Mouse (Mus musculus): ENCODE measurements around the gene Gm5741.
"Not testable (repeated sequence)": the region's sequence is repeated elsewhere in the genome, so short reads cannot be mapped to it uniquely, and the experiment has no call there.

Gm5741 gene

DNA sequence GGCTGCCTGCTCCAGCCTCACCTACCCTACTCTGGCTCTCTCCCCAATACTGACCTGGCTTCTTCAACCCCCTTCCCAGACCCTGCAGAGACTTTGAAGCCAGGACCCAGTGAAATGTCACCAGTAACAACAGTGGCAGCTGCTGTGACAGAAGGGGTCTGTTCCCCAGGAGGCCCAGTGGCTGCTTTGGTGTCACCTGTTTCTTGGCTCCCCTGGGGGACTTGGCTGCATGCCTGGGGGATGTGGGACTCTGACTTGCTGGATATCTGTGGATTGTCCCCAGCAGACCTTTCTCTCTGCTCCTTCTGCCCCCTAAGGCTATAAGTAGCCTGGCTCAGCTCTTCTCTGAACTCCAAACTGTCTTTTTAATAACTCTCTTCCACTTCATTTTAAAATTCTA is at the start of gene Gm5741:
Gene Gm5741 (minus strand): TSS at position 1 of the 400 bp plus-strand sequence.
- no peak for DNase-seq

DNA sequence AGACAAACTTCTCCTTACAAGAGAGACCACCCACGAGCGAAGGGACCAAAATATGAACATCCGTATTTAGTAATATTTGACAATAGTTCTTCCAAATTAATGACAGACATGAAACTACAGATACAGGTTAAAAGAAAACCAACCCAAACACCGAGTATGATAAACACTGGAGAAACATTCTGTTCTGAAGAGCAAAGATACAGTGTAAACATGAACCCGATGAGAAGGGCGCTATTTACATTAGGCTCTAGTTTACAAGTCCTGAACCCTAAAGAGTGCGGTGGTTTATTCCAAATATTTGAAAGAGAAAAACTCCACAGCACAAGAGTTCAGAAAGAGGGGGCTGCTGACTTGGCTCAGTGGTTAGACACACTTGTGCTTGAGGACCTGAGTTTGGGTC is 49.2 kb upstream of the Gm5741 start:
- DNase-seq = no peak

DNA sequence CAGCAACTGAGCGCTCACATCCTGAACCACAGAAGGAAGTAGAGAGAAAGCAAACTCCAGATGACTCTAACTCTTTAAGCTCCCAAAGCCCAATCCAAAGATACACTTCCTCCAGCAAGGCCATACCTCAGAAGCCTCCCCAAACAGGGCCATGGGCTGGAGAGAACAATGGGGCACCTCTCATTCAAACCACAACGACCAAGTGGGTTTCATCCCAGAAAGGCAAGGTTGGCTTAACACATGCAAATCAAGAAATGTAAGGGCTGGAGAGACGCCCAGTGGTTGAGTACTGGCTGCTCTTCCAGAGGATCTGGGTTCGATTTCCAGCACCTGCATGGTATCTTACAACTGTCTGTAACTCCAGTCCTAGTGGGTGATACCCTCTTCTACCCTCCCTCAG is 47.7 kb upstream of the Gm5741 start:
- no peak for DNase-seq

DNA sequence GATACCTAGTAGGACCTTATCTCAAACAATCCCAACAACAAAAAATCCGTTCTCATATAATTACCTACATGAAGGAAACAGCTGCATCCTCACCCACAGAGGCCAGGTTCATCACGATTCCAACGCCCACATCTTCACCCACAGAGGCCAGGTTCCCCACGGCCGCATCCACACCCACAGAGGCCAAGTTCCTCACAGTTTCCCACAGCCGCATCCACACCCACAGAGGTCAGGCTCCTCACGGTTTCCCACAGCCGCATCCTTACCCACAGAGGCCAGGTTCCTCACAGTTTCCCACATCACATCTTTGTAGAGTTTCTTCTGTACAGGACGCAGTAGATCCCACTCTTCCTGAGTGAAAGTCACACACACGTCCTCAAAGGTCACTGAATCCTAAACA is 45.5 kb upstream of the Gm5741 start:
- DNase-seq = no peak

DNA sequence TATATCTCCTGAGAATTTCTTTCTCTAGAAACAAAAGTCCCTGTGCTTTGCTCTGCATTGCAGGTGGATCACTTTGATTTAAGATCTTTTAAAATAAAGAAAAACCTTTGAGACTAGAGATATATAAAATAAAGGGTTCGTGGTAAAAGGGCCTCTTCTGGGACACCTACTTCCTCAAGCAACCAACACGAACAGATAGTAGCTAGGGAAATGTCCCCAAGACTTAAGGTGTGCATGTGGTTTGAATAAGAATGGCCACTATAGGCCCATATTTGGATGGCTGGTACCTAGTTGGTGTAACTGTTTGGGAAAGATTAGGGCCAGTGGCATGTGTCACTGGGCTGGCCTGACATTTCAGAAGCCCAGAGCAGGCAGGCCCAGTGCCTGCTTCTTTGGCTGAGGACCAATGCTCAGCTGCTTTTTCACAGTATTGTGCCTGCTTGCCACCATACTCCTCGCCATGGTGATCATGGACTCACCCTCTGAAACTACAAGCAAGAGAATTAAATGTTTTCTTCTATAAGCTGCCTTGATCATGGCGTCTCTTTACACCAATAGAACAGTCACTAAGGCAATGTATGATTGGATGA is 32.4 kb upstream of the Gm5741 start:
- DNase-seq = no peak

DNA sequence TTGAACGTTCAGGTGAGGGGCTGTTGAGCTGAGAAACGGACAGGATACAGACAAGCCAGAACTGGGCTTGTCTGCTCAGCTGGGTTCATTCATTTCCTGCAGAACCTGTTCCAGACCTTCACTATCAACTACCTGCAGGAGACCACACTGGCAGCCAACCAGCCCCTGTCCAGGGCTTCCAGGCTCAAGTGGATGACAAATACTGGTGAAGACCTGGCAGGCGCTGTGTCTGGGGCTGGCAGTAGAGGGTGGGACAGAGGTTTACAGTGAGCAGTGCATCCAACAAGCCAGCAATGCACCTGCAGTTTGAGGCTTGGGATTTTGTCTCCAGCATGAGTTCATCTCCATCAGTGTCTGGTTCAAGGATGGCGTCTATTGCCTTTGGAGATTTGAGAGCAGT is 29.1 kb upstream of the Gm5741 start:
- no peak for DNase-seq

DNA sequence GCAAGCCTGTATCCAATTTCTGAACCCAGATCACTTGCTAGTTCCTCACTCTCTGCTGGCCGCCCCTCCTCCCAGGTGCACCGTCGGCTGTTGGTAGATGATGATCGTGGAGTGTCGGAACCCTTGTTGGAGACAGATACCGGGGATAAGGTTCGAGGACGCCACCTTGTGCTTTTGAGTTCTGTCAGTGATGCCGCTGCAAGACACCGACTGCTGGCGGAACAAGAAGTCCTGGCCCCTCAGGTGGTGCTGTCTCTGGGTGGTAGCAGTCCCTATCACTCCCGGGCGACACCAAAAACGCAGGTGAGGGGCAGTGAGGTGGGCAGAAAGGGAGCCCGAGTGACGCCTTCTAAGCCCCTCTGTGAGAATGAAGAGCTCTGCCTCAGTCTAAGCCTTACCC is 28.4 kb upstream of the Gm5741 start:
- DNase-seq = no peak

DNA sequence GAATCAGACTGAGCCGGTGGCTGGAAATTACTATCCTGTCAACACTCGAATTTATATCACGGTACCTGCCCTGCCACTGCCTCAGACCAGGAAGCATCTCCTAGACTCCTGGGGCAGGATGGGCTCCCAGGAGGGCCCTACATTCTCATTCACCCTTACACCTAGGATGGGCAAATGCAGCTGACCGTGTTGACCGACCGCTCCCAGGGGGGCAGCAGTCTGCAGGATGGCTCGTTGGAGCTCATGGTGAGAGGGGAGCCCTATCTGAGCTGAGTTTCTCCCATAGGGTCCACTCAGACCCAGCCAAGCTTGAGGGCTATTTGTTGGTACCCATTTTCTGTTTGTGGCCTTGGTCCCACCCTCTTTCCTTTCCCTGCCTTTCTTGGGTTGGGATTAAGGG is 27.8 kb upstream of the Gm5741 start:
- no peak for DNase-seq

DNA sequence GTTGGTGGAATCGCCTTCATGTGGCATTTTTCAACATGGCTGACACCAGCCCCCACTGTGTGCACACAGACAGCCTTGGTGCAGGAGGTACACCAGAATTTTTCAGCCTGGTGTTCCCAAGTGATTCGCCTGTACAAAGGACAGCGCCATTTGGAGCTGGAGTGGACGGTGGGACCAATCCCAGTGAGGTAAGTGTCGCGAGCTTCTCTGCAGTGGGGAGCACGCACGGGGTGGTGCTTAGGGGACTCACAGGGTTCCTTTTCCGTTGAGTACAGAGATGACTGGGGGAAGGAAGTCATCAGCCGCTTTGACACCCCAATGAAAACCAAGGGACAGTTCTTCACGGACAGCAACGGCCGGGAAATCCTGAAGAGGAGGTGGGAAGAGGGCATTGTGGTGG is 27.3 kb upstream of the Gm5741 start:
- DNase-seq = no peak

DNA sequence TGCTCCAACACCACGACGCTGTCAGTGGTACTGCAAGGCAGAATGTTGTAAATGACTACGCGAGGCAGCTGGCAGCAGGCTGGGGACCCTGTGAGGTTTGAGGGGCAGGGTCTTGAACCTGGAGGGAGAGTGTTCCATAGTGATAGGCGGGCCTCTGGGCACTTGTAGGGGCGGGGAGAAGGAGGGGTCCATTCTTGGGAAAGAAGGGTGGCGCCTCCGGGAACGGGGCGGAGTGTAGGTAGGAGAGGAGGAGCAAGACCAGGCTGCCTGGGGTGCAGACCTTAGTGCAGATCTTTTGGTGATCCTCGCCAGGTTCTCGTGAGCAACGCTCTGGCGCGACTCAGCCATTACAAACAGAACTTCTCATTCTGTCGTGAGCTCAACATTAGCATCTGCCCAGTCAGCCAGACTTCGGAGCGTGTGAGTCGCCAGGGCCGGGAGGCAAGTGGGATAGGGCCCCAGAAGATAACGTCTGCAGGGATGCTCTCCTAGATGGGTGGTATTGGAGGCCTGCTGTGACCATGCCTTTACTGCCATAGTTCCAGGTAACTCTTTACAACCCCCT is 23.8 kb upstream of the Gm5741 start:
- no peak for DNase-seq

DNA sequence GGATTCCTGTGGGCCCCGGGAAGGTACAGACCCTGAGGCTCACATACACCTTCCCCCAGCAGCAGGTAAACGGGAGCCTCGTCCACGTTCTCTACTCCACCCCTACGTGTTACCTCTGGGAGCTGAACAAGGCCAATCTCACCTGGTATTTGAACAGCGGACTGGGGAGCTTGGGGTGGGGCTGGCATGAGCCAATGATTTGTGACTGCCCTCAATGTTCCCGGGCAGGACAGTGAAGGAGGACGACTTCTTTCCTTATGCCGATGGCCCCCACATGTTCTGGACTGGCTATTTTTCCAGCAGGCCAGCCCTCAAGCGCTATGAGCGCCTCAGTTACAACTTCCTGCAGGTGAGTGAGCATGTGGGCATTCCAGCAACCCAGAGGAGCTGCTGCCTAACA is 23.1 kb upstream of the Gm5741 start:
- DNase-seq = no peak

DNA sequence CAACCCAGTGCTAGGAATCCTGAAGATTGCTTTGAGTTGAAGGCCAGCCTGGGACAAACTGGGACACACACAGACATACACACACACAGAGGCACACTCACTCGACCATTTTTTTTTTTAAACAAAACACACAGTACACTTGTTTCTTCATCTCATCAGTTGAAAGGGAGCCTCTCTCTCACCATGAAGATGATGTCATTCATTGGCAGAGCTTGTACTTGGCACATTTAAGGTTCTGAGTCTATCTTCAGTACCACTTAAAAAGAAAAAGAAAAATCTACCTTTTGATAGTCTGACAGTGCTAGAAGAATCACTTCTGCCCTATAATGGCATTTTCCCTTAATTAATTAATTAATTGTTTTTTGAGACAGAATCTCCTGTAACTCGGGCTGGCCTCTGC is 21.0 kb upstream of the Gm5741 start:
- DNase-seq = no peak

DNA sequence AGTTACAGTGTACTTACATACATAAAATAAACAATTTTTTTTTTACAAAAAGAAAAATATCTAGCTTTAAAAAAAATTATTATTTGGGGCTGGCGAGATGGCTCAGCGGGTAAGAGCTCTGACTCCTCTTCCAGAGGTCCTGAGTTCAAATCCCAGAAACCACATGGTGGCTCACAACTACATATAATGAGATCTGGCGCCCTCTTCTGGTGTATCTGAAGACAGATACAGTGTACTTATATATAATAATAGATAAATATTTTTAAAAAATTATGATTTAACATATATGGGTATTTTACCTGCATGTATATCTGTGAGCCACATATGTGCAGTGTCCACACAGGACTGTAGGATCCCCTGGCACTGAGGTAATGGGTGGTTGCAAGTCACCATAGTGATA is 18.5 kb upstream of the Gm5741 start:
- no peak for DNase-seq

DNA sequence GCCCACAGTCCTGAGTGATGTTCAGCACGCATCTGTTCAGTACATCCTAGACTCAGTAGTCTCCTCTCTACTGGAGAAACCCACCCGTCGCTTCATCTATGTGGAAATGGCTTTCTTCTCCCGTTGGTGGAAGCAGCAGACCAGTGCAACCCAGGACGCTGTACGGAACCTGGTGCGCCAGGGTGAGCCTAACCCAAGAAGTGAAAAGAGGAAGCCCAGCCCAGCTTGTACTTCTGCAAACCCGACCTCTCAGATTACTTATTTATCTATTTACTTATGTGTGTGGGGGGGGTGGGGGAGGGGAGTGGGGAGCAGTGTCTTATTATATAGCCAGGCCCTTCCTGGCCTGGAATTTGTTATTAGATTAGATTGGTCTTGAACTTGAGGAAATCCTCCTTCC is 16.9 kb upstream of the Gm5741 start:
- DNase-seq = no peak

DNA sequence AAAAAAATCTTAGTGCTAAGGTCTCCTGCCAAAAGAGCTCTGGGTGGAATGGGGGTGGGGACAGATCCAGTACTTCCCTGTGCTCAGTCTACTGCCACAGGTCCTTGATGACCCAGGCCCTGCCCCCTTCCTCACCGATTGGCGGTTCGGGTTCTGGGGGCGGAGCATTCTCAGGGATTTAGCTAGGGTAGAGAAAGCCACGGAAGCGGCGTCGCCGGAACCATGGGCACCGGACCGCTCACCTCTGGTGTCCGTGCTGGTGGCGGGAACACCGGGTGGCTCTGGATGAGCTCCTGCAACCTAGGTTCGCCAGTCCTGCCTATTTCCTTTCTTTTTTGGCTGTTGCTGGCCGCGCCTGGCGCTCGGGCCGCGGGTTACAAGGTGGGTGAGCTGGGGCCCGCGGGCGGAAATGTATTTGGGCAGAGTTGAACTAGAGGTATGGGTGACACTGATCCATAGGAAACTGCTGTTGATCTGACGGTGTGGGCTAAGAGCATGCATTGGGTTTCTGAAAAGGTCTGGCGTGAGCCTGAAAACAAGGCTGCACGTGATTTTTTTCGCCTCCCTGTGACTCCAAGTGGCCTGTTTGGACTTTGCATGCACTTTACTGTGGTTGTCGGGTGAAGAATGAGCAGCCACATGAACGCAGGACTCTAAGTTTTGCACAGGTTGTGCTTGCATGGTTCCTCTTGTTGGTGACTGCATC is 15.5 kb upstream of the Gm5741 start, which contains the start of gene Man2b1:
Gene Man2b1 (plus strand): TSS at position 163 of the 706 bp plus-strand sequence.
- DNase-seq = peak; percentile 90

DNA sequence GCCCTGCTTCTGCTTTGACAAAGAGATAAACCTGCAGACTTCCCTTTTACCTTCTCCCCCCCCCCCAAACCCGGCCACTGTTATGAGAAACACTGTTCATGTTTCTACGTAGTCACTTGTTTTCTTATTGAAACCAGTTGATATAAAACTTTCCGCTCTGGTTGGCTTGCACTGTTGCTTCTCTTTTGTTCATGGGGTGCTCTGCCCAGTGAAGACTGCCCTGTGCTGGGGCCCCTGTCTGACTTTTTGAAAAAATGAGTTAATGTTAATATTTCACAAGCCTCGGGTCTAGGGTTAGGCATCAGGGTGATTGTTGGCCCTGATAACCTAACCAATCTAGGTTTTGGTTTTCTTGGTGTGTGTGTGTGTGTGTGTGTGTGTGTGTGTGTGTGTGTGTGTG is 14.4 kb upstream of the Gm5741 start:
- DNase-seq = not testable (repeated sequence)

DNA sequence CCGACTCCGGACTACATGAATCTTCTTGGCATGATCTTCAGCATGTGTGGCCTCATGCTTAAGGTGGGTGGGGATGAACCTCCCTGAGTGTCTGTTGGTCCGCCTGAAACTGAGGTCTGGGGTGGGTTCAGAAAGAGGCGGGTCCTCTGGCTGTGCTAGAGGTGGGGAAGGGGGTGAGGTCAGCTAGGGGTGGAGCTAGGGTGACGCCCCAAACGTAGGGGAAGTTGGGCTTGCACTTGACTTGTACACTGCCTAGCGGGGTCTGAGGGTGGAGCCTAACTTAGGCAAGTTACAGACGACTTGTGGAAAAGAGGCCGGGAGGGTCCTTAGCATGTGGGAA is 13.4 kb upstream of the Gm5741 start, which contains the start of gene Wdr83:
Gene Wdr83 (minus strand): TSS at position 91 of the 340 bp plus-strand sequence.
- DNase-seq = peak; percentile 63

DNA sequence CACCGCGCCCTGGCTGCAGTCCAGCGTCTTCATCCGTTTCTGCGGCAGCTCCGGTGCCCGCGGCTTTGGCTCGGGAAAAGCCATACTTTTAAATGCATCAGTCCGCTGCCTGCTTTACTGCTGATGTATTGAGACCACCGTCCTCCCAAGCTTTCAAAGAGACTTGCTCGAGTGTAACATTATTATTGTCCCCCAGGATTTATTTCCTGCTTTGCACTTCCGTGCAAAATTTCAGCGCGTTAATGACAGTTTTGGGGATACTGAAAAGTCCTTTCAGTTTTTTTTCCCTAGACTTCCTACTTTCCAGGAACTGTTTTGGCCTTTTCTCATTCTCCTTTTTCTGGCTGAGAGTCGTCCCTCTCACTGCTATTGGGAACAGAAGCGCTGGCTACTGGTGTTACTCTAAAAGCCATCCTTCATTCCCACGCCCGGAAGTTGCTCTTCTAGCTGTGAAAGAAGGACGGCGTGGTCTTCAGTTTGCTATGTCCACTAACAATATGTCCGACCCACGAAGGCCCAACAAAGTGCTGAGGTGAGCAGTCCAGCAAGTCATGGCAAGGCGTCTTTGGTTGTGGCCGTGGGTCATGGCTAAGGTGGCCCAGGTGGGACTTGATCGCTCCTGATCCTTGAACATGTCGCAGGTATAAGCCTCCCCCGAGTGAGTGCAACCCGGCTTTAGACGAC is 12.9 kb upstream of the Gm5741 start, which contains the start of gene Wdr83os:
Gene Wdr83os (plus strand): TSS at position 209 of the 684 bp plus-strand sequence.
- DNase-seq = peak; percentile 67

DNA sequence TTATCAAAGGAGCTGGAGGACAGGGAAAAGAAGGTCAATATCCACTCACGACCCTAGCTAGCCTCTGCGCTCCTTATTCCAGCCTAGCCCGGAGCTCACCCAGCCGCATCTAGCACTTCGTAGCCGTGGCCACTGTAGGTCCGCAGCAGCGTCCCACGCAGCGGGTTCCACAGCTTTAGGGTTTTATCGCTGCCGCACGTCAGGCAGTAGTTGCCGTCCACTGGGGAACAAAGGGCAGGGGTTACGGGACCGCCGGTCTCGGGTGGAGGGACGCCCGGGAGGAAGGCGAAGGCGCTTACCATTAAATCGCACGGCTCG is 12.4 kb upstream of the Gm5741 start:
- DNase-seq = no peak

DNA sequence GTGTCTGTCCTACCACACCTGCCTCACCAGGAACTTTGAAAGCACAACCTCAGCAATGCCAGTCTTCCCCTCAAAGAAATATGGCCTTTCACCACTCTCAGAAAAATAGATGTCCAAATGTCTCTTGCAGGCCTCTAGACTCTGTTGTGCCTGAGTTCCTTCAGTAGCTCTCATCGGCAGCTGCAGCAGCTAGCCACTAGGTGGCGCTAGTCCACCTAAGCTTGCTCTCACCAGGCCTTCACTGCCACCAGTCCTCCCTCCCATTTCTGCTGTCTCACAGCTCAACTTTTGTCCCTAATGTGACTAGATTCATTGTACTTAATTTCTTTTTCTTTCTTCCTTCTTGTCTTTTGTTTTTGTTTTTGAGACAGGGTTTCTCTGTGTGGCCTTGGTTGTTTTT is 9.2 kb upstream of the Gm5741 start:
- peak; percentile 79 for DNase-seq

DNA sequence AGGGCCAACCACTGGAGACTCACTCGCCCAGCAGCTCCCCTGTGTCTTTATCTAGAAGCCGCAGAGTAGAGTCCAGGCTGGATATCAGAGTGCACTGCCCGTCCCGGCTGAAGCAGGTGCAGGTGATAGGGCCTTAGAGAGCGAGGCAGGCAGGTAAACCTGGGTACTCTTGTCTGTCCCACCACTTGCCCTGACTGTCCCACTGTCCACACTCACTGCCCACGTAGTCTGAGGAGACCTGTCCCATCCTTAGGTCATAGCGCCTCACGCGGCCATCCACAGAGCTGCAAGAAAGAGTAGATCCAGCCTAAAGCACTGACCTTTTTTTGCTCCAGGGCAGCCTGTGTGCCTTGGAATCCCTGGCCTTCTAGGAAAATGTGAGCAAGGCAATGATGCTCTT is 8.2 kb upstream of the Gm5741 start:
- DNase-seq = peak; percentile 53

DNA sequence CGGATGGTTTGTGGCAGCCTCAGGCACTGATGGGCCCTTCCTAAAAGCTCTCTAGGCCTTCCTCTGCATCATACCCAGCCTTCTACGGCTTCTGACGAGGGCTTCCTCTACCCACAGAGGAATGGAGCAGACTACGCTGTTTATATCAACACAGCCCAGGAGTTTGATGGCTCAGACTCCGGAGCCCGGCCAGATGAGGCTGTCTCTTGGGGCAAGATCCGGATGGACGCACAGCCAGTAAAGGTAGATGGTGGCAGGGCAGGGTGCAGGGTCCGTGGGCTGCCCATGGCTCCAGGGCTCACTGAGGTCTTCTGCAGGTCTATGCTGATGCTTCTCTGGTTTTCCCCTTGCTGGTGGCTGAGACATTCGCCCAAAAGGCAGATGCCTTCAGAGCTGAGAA is 6.8 kb upstream of the Gm5741 start:
- no peak for DNase-seq

DNA sequence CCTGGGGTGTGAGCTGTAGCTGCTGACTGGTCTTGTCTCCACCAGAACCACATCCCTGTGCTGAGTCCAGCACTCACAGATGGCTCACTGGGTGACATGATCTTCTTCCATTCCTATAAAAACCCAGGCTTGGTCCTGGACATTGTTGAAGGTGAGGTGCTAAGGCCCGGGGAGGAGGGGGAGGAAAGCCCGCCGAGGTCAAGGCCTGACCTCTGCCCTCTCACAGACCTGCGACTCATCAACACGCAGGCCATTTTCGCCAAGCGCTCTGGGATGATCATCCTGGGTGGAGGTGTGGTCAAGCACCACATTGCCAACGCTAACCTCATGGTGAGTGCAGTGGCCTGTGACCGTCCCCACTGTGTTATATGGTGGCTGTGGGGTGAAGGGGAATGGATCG is 6.4 kb upstream of the Gm5741 start:
- no peak for DNase-seq

DNA sequence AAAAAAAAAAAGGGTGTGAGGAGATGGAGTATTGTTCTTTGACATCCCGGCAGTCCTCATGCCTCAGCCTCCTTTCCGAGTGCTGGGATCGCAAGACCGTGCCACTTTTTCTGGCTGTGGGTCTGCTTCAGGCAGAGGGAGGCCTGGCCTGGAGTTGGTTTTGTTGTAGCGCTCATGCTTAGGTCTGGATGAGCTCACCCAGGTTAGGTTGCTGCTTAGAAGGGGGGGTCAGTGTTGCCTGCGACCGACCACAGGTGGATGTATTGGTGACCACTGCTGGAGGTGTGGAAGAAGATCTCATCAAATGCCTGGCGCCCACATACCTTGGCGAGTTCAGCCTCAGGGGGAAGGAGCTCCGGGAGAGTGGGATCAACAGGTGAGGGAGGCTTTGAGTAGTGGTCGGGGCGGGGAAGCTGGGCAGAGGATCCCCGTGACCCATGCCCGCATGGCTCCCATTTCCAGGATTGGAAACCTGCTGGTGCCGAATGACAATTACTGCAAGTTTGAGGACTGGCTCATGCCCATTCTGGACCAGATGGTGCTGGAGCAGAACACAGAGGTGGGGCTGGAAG is 5.3 kb upstream of the Gm5741 start:
- no peak for DNase-seq
